Mouse (Mus musculus): ENCODE results near the gene Csk. TPM values are rescaled to one million over a fixed set of nuclear protein-coding genes. Genes with fewer than 3 reads are reported as not detected.

Gene Csk
- polyA plus RNA-seq (2016; fragmentation: Nextera tagmentation; extraction: Ambion mirVana), result 38.0 and 41.1 TPM in 2 replicates

- no peak for ATAC-seq (ENCODE audit: insufficient number of reproducible peaks, insufficient read depth, low FRiP score, low TSS enrichment)
- peaks cover 18% of the 10 kb centered on the region for H3K27me3 ChIP-seq
- H3K4me1 ChIP-seq, result peaks cover 17% of the 10 kb centered on the region
- WGBS, result 52% methylated on average over 5 of the region's 5 CpGs
- H3K27ac ChIP-seq, result no peak within 1 kb of the TSS
- no peaks in the 10 kb centered on the region for H3K36me3 ChIP-seq
- no peak within 1 kb of the TSS for H3K4me3 ChIP-seq
- H3K4me2 ChIP-seq (replicated peaks), result no peak within 1 kb of the TSS
- H3K9me3 ChIP-seq, result no peaks in the 10 kb centered on the region
- H3K9ac ChIP-seq, result no peak within 1 kb of the TSS; the same call in 1 of the 2 replicates
These were observed at the start of gene Csk for GRCm38 (mm10) chr9:57653283-57653682. Gene Csk (minus strand): TSS chr9:57653631.

GRCm38 (mm10) chr9:57698466-57699150, 45.2 kb upstream of the Csk start:
- Histone ChIP-seq H3K4me1 (peaks cover 11% of the 10 kb centered on the region), H3K4me3 (no peak overlapping the region), H3K9me3 (no peaks in the 10 kb centered on the region), H3K9ac (no peak overlapping the region), H3K4me2 (replicated peaks) (no peak overlapping the region), H3K27me3 (peaks cover 34% of the 10 kb centered on the region), H3K36me3 (no peaks in the 10 kb centered on the region), H3K27ac (no peak overlapping the region)
- 71% methylated on average over 1 of the region's 1 CpGs for WGBS
- no peak for ATAC-seq (ENCODE audit: insufficient number of reproducible peaks, insufficient read depth, low FRiP score, low TSS enrichment)

- Histone ChIP-seq H3K9ac (no peak overlapping the region), H3K4me2 (replicated peaks) (no peak overlapping the region), H3K4me1 (peaks cover 11% of the 10 kb centered on the region), H3K4me3 (no peak overlapping the region), H3K9me3 (no peaks in the 10 kb centered on the region), H3K36me3 (no peaks in the 10 kb centered on the region), H3K27me3 (peaks cover 34% of the 10 kb centered on the region), H3K27ac (no peak overlapping the region)
- no peak for ATAC-seq (ENCODE audit: insufficient number of reproducible peaks, insufficient read depth, low FRiP score, low TSS enrichment)
- WGBS, result 14% methylated on average over 4 of the region's 4 CpGs
These were observed 43.9 kb upstream of the Csk start for GRCm38 (mm10) chr9:57697380-57697779.

- Histone ChIP-seq H3K9ac (peak overlapping the region; percentile 48), H3K4me1 (peaks cover 6% of the 10 kb centered on the region; the same call in 1 of the 2 replicates), H3K36me3 (no peaks in the 10 kb centered on the region), H3K9me3 (no peaks in the 10 kb centered on the region), H3K27ac (no peak overlapping the region), H3K4me2 (replicated peaks) (peak overlapping the region; percentile 82), H3K27me3 (peaks cover 34% of the 10 kb centered on the region), H3K4me3 (peak overlapping the region; percentile 43)
- WGBS, result 1% methylated on average over 42 of the region's 42 CpGs
- no peak for ATAC-seq (ENCODE audit: insufficient number of reproducible peaks, insufficient read depth, low FRiP score, low TSS enrichment)
These were observed 43.2 kb upstream of the Csk start for GRCm38 (mm10) chr9:57696380-57697285.

GRCm38 (mm10) chr9:57694108-57694507, 40.7 kb upstream of the Csk start:
- Histone ChIP-seq H3K4me3 (no peak overlapping the region), H3K9ac (no peak overlapping the region), H3K27me3 (peaks cover 34% of the 10 kb centered on the region), H3K36me3 (no peaks in the 10 kb centered on the region), H3K4me1 (peaks cover 6% of the 10 kb centered on the region; the same call in 1 of the 2 replicates), H3K4me2 (replicated peaks) (no peak overlapping the region), H3K9me3 (no peaks in the 10 kb centered on the region), H3K27ac (no peak overlapping the region)
- 91% methylated on average over 2 of the region's 2 CpGs for WGBS
- ATAC-seq (ENCODE audit: insufficient number of reproducible peaks, insufficient read depth, low FRiP score, low TSS enrichment), result no peak

- Histone ChIP-seq H3K9me3 (no peaks in the 10 kb centered on the region), H3K9ac (no peak overlapping the region), H3K27ac (no peak overlapping the region), H3K27me3 (no peaks in the 10 kb centered on the region), H3K36me3 (no peaks in the 10 kb centered on the region), H3K4me1 (no peaks in the 10 kb centered on the region), H3K4me3 (no peak overlapping the region), H3K4me2 (replicated peaks) (no peak overlapping the region)
- no peak for ATAC-seq (ENCODE audit: insufficient number of reproducible peaks, insufficient read depth, low FRiP score, low TSS enrichment)
- 64% methylated on average over 2 of the region's 2 CpGs for WGBS
These were observed 35.2 kb upstream of the Csk start for GRCm38 (mm10) chr9:57688606-57689005.

GRCm38 (mm10) chr9:57688158-57688557, 34.7 kb upstream of the Csk start:
- ATAC-seq (ENCODE audit: insufficient number of reproducible peaks, insufficient read depth, low FRiP score, low TSS enrichment), result no peak
- Histone ChIP-seq H3K4me3 (no peak overlapping the region), H3K9ac (no peak overlapping the region), H3K27ac (no peak overlapping the region), H3K9me3 (no peaks in the 10 kb centered on the region), H3K36me3 (no peaks in the 10 kb centered on the region), H3K4me2 (replicated peaks) (no peak overlapping the region), H3K27me3 (no peaks in the 10 kb centered on the region), H3K4me1 (no peaks in the 10 kb centered on the region)
- WGBS, result 49% methylated on average over 2 of the region's 2 CpGs

- Histone ChIP-seq H3K9me3 (no peaks in the 10 kb centered on the region), H3K4me3 (no peak within 1 kb of the TSS), H3K4me1 (no peaks in the 10 kb centered on the region), H3K36me3 (no peaks in the 10 kb centered on the region), H3K27me3 (no peaks in the 10 kb centered on the region), H3K9ac (no peak within 1 kb of the TSS), H3K27ac (no peak within 1 kb of the TSS), H3K4me2 (replicated peaks) (no peak within 1 kb of the TSS)
- ATAC-seq (ENCODE audit: insufficient number of reproducible peaks, insufficient read depth, low FRiP score, low TSS enrichment), result no peak
- WGBS, result 84% methylated on average over 2 of the region's 2 CpGs
These were observed 34.3 kb upstream of the Csk start, which contains the start of gene Cyp1a1 for GRCm38 (mm10) chr9:57687751-57688150. Gene Cyp1a1 (plus strand): TSS chr9:57687928.

- no peak for ATAC-seq (ENCODE audit: insufficient number of reproducible peaks, insufficient read depth, low FRiP score, low TSS enrichment)
- Histone ChIP-seq H3K36me3 (no peaks in the 10 kb centered on the region), H3K4me2 (replicated peaks) (no peak overlapping the region), H3K4me1 (no peaks in the 10 kb centered on the region), H3K27ac (no peak overlapping the region), H3K27me3 (no peaks in the 10 kb centered on the region), H3K4me3 (no peak overlapping the region), H3K9me3 (no peaks in the 10 kb centered on the region), H3K9ac (no peak overlapping the region)
- 89% methylated on average over 5 of the region's 5 CpGs for WGBS
These were observed 32.6 kb upstream of the Csk start for GRCm38 (mm10) chr9:57686011-57686410.

- H3K9ac ChIP-seq, result no peak within 1 kb of the TSS
- no peak within 1 kb of the TSS for H3K4me3 ChIP-seq
- H3K4me2 ChIP-seq (replicated peaks), result no peak within 1 kb of the TSS
- H3K27me3 ChIP-seq, result no peaks in the 10 kb centered on the region
- no peaks in the 10 kb centered on the region for H3K9me3 ChIP-seq
- no peaks in the 10 kb centered on the region for H3K36me3 ChIP-seq
- ATAC-seq (ENCODE audit: insufficient number of reproducible peaks, insufficient read depth, low FRiP score, low TSS enrichment), result no peak
- no peaks in the 10 kb centered on the region for H3K4me1 ChIP-seq
- 71% methylated on average over 5 of the region's 5 CpGs for WGBS
- no peak within 1 kb of the TSS for H3K27ac ChIP-seq
These were observed 30.1 kb upstream of the Csk start, which contains the start of gene Cyp1a2 for GRCm38 (mm10) chr9:57683520-57683919. Gene Cyp1a2 (minus strand): TSS chr9:57683703.

- no peak overlapping the region for H3K9ac ChIP-seq
- H3K27ac ChIP-seq, result no peak overlapping the region
- H3K36me3 ChIP-seq, result no peaks in the 10 kb centered on the region
- no peak overlapping the region for H3K4me2 ChIP-seq (replicated peaks)
- no peak overlapping the region for H3K4me3 ChIP-seq
- H3K9me3 ChIP-seq, result no peaks in the 10 kb centered on the region
- H3K4me1 ChIP-seq, result no peaks in the 10 kb centered on the region
- H3K27me3 ChIP-seq, result no peaks in the 10 kb centered on the region
- WGBS, result 81% methylated on average over 10 of the region's 10 CpGs
- ATAC-seq (ENCODE audit: insufficient number of reproducible peaks, insufficient read depth, low FRiP score, low TSS enrichment), result no peak
These were observed 28.0 kb upstream of the Csk start for GRCm38 (mm10) chr9:57681411-57681810.

- Histone ChIP-seq H3K9ac (no peak overlapping the region), H3K9me3 (no peaks in the 10 kb centered on the region), H3K36me3 (no peaks in the 10 kb centered on the region), H3K27me3 (no peaks in the 10 kb centered on the region), H3K4me2 (replicated peaks) (no peak overlapping the region), H3K27ac (no peak overlapping the region), H3K4me3 (no peak overlapping the region), H3K4me1 (no peaks in the 10 kb centered on the region)
- ATAC-seq (ENCODE audit: insufficient number of reproducible peaks, insufficient read depth, low FRiP score, low TSS enrichment), result no peak
- whole genome bisulfite sequencing, result 85% methylated on average over 5 of the region's 5 CpGs
These were observed 18.1 kb upstream of the Csk start for GRCm38 (mm10) chr9:57671500-57671899.

Measured in embryonic facial prominence, embryonic 12.5 days (tissue).